9 mouse cellular contexts compared by ENCODE assay signal in the genomic region with DNA sequence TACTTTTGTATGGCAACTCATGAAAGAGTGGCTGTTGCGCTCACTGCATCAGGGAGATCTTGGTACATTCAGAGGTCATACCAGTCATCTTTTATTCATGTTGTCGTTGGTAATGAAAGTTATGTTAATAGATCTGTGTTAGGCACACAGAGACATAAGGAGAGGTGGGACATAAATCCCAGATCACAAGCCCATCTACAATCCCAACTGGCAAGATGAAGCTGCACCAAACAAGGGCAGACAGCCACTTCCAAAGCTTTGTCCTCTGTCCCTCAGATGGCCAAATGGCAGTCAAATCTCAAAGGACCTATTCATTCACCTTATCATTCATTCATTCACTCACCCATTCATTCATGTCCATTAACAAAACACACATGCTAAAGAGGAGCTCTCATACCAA.
"Had no signal": no experiment of that assay in that cellular context is flagged by ENCODE, and none has a peak within 500 bp of the region (broad histone marks: within the 10 kb centered on the region; RNA-seq: fewer than 3 reads in every experiment).

No protein-coding gene starts in this region.

- H3K4me1 ChIP-seq: kidney, embryonic 15.5 days; limb, embryonic 13.5 days had no signal

- H3K27me3 ChIP-seq: kidney, embryonic 15.5 days; limb, embryonic 13.5 days had no signal

- DNase-seq: kidney, adult 2 months; kidney, postnatal 14 days; left cerebral cortex, postnatal 4 days; lung, adult 18-20 months; thymus, postnatal 4 days had no signal

- H3K9ac ChIP-seq: kidney, embryonic 15.5 days; limb, embryonic 13.5 days; liver, embryonic 14.5 days had no signal

- H3K4me3 ChIP-seq: kidney, embryonic 15.5 days; limb, embryonic 13.5 days had no signal

- H3K36me3 ChIP-seq: kidney, embryonic 15.5 days; limb, embryonic 13.5 days had no signal

- H3K4me2 ChIP-seq: kidney, embryonic 15.5 days; limb, embryonic 13.5 days had no signal

- H3K9me3 ChIP-seq: kidney, embryonic 15.5 days; limb, embryonic 13.5 days had no signal

- H3K27ac ChIP-seq: kidney, embryonic 15.5 days; limb, embryonic 13.5 days; liver, embryonic 14.5 days; stomach, postnatal 0 days had no signal
